Mouse (Mus musculus) lung, adult 2 months (tissue): ENCODE data around the gene Zbed6.

ENCODE experiments used
- CTCF ChIP-seq: fragments of 200-500 bp; IDR thresholded peaks from 2 replicates; pipeline ENCODE4 v1.5.1; 2011; ENCODE audit warnings: mild to moderate bottlenecking, low read length, control low read depth; ENCODE audit not compliant: insufficient read depth
- POLR2A ChIP-seq: fragments of 200-500 bp; IDR thresholded peaks from 2 replicates; pipeline ENCODE4 v1.6.1; 2011; ENCODE audit warnings: low read depth, mild to moderate bottlenecking, control low read depth, low read length, borderline replicate concordance; ENCODE audit errors: extremely low read depth

- TF ChIP-seq POLR2A, result no peak
- no peak for TF ChIP-seq CTCF
Measured at GRCm38 (mm10) chr1:133641163-133641562, 19.5 kb downstream of the Zbed6 start.
